Mouse (Mus musculus): Measurements from ENCODE around the gene Rimbp2.

GRCm38 (mm10) chr5:128708929-128709328, 244.4 kb downstream of the Rimbp2 start:
- TF ChIP-seq CTCF (IDR thresholded peaks at IDR 0.05; ENCODE audit: control insufficient read depth, insufficient read depth, low read length) (no peak), POLR2A (IDR thresholded peaks at IDR 0.05; ENCODE audit: borderline replicate concordance, control insufficient read depth, low read depth, low read length) (no peak)

Measured in bone marrow, adult 2 months (tissue).